Mouse (Mus musculus): Measurements from ENCODE around the gene Kmt2b.

The Kmt2b gene

DNA sequence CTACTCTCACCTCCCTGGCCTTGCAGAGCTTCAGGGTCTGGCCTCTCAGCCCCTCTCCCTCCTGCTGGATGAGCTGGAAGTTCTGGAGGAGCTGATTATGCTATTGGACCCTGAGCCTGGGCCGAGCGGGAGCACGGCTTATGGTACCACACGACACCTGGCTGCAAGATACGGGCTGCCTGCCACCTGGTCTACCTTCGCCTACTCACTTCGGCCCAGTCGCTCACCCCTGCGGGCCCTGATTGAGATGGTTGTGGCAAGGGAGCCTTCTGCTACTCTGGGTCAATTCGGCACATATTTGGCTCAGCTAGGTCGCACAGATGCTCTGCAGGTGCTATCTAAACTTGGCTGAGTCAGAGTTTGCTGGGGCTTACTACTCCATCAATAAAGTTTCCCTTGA is 21.0 kb downstream of the Kmt2b start:
- CTCF ChIA-PET, result interaction anchor here (0.5 to 0.6 kb wide), 2 partner anchors 101 to 435 kb away, joined by 3 to 4 read pairs; no protein-coding TSS in a partner anchor

- CTCF ChIA-PET, result no interaction called here
Measured at GRCm38 (mm10) chr7:30566033-30566432, 22.5 kb downstream of the Kmt2b start.

- CTCF ChIA-PET, result no interaction called here
Measured at GRCm38 (mm10) chr7:30564970-30565571, 23.5 kb downstream of the Kmt2b start, which contains the start of gene Igflr1. Gene Igflr1, plus strand, starts transcription at chr7:30565427.

DNA sequence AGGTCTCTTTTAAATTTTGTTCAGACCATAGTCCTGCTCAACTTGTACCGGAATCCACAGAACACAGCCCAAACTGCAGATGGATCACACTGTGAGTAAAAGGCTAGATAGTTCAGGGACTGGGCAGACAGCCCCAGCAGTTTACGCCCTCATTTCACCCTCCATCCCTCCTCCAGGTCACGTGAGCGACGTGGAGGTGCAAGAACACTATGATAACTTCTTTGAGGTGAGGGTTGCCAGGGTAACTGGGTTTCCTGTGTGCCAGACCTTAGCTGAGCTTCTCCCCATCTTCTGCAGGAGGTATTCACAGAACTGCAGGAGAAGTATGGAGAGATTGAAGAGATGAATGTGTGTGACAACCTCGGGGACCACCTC is 24.6 kb downstream of the Kmt2b start:
- CTCF ChIA-PET, result no interaction called here

GRCm38 (mm10) chr7:30563117-30563905 is 25.2 kb downstream of the Kmt2b start, which contains the start of the genes U2af1l4, Gm49396 and Psenen:
Gene U2af1l4, plus strand, starts transcription at chr7:30563301.
Gene Gm49396, plus strand, starts transcription at chr7:30563344.
Gene Psenen, minus strand, starts transcription at chr7:30563627.
- CTCF ChIA-PET, result interaction anchor here (0.7 kb wide), 1 partner anchor 29 kb away, joined by 5 read pairs; no protein-coding TSS in a partner anchor

GRCm38 (mm10) chr7:30562526-30563116 is 25.9 kb downstream of the Kmt2b start:
- CTCF ChIA-PET, result interaction anchor here (0.7 kb wide), 4 partner anchors 30 to 212 kb away, joined by 5 to 15 read pairs (median 10); no protein-coding TSS in a partner anchor

DNA sequence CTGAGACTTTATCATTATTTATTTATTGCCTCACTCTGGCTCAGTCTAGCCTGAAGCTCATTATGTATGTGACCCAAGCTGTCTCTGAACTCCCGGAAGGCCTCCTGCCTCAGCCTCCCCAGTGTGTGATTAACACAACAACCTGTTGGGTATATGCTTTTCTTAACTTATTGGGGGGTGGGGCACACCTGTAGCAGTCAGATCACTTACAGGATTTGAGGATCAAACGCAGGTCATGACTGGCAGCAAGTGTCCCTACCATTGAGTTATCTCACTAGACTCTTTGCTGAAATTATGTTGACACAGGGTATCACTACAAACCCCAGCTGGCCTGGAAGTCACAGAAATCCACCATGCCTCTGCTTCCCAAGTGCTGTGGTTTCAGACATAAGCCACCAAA is 28.2 kb downstream of the Kmt2b start:
- CTCF ChIA-PET, result no interaction called here

- CTCF ChIA-PET, result no interaction called here
Measured at GRCm38 (mm10) chr7:30559443-30559954, 29.0 kb downstream of the Kmt2b start, which contains the start of gene Lin37. Gene Lin37, minus strand, starts transcription at chr7:30559838.

DNA sequence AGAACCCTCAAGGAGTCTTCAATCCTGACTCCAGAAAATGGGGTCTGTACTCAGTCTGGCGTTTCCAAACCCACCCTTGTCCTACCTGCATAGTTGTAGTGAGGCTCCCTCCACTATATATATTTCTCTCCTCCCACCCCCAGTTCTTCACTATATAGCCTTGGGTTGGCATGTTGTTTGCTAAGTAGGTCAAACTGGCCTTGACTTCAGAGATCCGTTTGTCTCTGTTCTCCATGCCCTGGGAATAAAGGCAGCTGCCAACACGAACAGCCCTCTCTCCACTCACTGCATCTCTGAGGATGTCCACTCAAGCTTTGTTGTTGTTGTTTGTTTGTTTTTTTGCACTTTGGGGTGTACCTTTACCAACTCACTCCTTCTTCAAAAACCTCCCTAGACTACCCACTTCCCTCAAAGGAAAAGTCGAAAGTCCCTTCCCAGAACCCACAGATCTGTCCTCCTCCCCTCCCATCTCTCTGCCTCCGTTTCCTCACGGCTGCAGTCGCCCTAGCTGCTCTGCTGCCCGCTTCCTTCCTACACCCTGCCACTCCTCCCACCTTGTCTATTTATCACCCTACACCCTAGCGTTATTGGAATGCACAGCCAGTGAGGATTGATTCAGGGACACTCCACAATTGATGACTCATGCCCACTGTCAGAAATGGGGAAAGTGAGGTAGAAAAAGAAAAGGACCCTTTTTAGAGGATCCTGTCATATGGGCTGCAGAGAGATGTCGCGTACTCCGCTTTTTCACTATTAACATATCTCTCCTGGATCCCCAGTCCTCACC is 29.7 kb downstream of the Kmt2b start:
- CTCF ChIA-PET, result no interaction called here

DNA sequence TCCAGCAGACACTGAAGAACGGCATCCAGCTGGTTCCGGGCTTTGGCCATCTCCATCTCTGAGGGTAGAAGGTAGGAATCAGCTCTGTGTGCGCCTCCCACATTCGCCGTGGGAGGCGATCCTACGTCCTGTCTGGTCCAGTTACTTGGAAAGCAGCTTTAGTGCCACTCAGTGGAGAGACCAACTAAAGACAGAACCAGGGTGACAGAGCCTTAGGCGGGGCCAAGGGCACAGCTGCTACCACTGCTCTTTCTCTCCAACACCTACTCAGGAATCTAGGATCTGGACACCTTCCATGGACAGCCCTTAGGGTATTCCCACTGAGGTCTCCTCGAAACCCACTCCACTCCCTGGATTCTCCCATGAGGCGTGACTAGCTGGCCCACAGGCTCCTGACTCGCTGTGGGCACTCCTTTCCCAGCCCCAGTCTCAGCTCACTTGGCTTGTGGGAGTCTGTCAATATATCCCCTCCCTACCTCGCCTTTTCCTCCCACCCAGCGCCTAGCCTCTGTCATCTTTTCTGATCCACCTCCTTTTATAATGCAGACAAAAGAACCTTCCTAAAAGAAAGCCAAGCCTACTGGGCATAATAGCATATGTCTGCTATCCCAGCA is 30.5 kb downstream of the Kmt2b start:
- CTCF ChIA-PET, result no interaction called here

DNA sequence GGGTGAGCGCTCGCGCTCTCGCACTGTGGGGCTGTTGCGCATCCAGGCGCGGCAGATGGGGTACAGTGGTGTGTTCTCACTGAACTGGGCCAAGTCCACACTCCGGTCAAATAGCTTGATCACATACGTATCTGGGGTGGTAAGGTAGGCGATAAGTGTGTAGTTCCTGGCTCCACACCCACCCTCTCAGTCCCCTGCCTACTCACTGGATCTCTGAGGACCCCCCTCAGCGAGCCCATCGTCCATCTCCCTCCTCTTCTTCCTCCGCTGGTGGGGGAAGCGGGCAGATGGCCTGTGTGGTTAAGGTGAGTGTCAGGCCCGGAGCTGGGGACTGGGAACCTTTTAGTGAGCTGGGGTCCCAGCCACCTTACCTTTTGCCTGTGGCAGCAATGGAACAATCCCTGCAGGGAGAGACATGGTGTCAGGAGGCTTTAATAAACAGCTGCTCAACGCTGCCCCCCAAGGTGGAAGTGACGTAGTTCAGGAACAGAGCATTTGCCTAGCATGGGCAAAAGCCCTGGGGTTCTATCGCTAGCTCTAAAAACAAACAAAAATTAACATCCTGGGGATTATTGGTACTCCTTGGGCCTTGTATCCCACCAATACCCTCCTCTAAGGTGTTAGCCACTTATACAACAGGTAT is 31.5 kb downstream of the Kmt2b start:
- CTCF ChIA-PET, result no interaction called here

- CTCF ChIA-PET, result no interaction called here
Measured at GRCm38 (mm10) chr7:30553810-30554584, 34.5 kb downstream of the Kmt2b start.

DNA sequence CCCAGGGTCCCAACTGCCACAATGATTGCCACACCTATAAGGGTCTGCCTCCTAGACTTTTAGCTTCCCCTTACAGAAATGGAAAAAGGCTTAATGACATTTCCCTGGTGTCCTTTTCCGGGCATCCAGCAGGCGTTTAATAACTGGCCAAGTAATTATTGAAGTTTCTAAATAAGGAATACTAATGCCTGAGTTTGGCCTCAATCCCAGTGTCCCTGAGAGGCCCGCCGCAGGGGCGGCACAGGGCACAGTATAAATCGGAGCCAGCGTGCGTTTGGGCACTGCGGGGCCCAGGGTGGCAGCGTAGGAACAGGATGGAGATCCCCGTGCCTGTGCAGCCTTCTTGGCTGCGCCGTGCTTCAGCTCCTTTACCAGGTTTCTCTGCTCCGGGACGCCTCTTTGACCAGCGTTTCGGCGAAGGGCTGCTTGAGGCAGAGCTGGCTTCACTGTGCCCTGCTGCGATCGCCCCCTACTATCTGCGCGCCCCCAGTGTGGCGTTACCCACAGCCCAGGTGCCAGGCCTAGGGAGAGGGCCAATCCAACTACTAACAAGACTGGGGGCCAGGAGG is 35.4 kb downstream of the Kmt2b start:
- CTCF ChIA-PET, result no interaction called here

GRCm38 (mm10) chr7:30552102-30553020 is 36.2 kb downstream of the Kmt2b start, which contains the start of the genes Hspb6 and Proser3:
Gene Hspb6, plus strand, starts transcription at chr7:30552178.
Gene Proser3, minus strand, starts transcription at chr7:30552299.
- CTCF ChIA-PET, result interaction anchor here (0.6 kb wide), 1 partner anchor 73 kb away, joined by 4 read pairs; no protein-coding TSS in a partner anchor

- CTCF ChIA-PET, result interaction anchor here (0.6 kb wide), 1 partner anchor 204 kb away, joined by 4 read pairs; no protein-coding TSS in a partner anchor
Measured at GRCm38 (mm10) chr7:30551445-30552101, 37.0 kb downstream of the Kmt2b start.

DNA sequence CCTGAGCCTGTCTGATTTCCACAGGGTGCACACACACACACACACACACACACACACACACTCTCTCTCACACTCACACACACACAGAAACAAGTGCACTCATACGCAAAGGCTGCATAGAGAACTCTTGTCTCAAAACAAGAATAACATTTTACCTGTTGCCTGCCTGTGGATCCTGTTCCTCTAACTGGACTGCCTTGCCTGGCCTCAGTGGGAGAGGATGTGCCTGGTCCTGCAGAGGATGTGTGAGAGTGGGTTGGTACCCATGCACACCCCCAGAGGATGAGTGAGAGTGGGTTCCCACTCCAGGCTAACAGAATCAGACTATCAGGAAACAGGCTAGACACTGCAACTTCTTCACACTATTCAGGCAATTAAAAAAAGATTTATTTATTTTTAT is 37.9 kb downstream of the Kmt2b start:
- CTCF ChIA-PET, result interaction anchor here (0.6 kb wide), 1 partner anchor 203 kb away, joined by 4 read pairs; no protein-coding TSS in a partner anchor

GRCm38 (mm10) chr7:30549880-30550279 is 38.6 kb downstream of the Kmt2b start:
- CTCF ChIA-PET, result interaction anchor here (0.5 kb wide), 1 partner anchor 12 kb away, joined by 7 read pairs; no protein-coding TSS in a partner anchor
